Mouse (Mus musculus) midbrain, embryonic 10.5 days (tissue): ENCODE results near the gene Anapc15-ps. TPM values are rescaled to one million over a fixed set of nuclear protein-coding genes. Genes with fewer than 3 reads are reported as not detected.

Experiments
- DNase-seq: peaks from one replicate; pipeline ENCODE4 v3.0.0-alpha.2; 2017; ENCODE audit warnings: low spot score
- H3K27ac ChIP-seq: fragments of 300-500 bp; sonication (generic); replicated peaks from 2 replicates; pipeline ENCODE4 v1.5.1; 2016; ENCODE audit warnings: mild to moderate bottlenecking
- H3K27me3 ChIP-seq: fragments of 300-500 bp; sonication (generic); 2 replicates; pipeline ENCODE4 v1.6.1; 2016; ENCODE audit warnings: low read depth, mild to moderate bottlenecking; ENCODE audit not compliant: poor library complexity, severe bottlenecking
- H3K36me3 ChIP-seq: fragments of 300-500 bp; sonication (generic); 2 replicates; pipeline ENCODE4 v1.6.1; 2016; ENCODE audit warnings: mild to moderate bottlenecking, moderate library complexity
- H3K4me1 ChIP-seq: fragments of 300-500 bp; sonication (generic); 2 replicates; pipeline ENCODE4 v1.6.1; 2016
- H3K4me3 ChIP-seq: fragments of 300-500 bp; sonication (generic); 2 replicates; pipeline ENCODE4 v1.5.1; 2016; ENCODE audit warnings: mild to moderate bottlenecking, moderate library complexity
- H3K9me3 ChIP-seq: fragments of 300-500 bp; sonication (generic); replicated peaks from 2 replicates; pipeline ENCODE4 v1.6.1; 2016; ENCODE audit warnings: mild to moderate bottlenecking
- WGBS: fragments of 180-500 bp; shearing (Covaris S2); methylation state at CpG from one replicate; pipeline ENCODE4 v1.1.7; 2016; 5-methylcytosine and 5-hydroxymethylcytosine counted together
- polyA plus RNA-seq: library from polyadenylated mRNA; unstranded; fragments of >200 nt; fragmentation: Nextera tagmentation; extraction: Ambion mirVana; gene quantifications from 2 replicates; pipeline ENCODE4 v1.2.1, GENCODE M21; 2016

Anapc15-ps gene
- polyA plus RNA-seq, 1 experiment from 2014 or later, result not detected

GRCm38 (mm10) chr10:95686041-95686440 lies 12.8 kb upstream of the Anapc15-ps start:
- H3K27ac ChIP-seq, result peak overlapping the region; percentile 57; the same call in 1 of the 2 replicates
- H3K27me3 ChIP-seq, result no peaks in the 10 kb centered on the region
- H3K4me1 ChIP-seq, result peaks cover 30% of the 10 kb centered on the region
- DNase-seq, result no peak
- 93% methylated on average over 4 of the region's 4 CpGs for WGBS
- no peaks in the 10 kb centered on the region for H3K9me3 ChIP-seq
- no peaks in the 10 kb centered on the region for H3K36me3 ChIP-seq
- H3K4me3 ChIP-seq, result no peak overlapping the region

- no peaks in the 10 kb centered on the region for H3K36me3 ChIP-seq
- no peaks in the 10 kb centered on the region for H3K27me3 ChIP-seq
- H3K9me3 ChIP-seq, result no peaks in the 10 kb centered on the region
- WGBS, result 30% methylated on average over 15 of the region's 15 CpGs
- H3K4me3 ChIP-seq, result no peak overlapping the region
- peak overlapping the region; percentile 71 for H3K27ac ChIP-seq
- peak; percentile 70 for DNase-seq
- H3K4me1 ChIP-seq, result peaks cover 40% of the 10 kb centered on the region
Observed at GRCm38 (mm10) chr10:95684782-95685555, 11.7 kb upstream of the Anapc15-ps start.

GRCm38 (mm10) chr10:95684250-95684649 lies 11.0 kb upstream of the Anapc15-ps start:
- no peak for DNase-seq
- no peaks in the 10 kb centered on the region for H3K36me3 ChIP-seq
- WGBS, result 88% methylated on average over 4 of the region's 4 CpGs

GRCm38 (mm10) chr10:95683735-95684134 lies 10.5 kb upstream of the Anapc15-ps start:
- Histone ChIP-seq H3K4me3 (no peak overlapping the region), H3K27me3 (no peaks in the 10 kb centered on the region), H3K27ac (no peak overlapping the region), H3K36me3 (no peaks in the 10 kb centered on the region), H3K9me3 (no peaks in the 10 kb centered on the region), H3K4me1 (peaks cover 48% of the 10 kb centered on the region)
- 94% methylated on average over 3 of the region's 3 CpGs for WGBS
- no peak for DNase-seq

More at GRCm38 (mm10) chr10:95684250-95684649, 11.0 kb upstream of the Anapc15-ps start:
- peaks cover 47% of the 10 kb centered on the region for H3K4me1 ChIP-seq
- 0 out of 2 replicates have a peak overlapping the region, but pooled peaks have one; percentile 59 for H3K27ac ChIP-seq
- H3K9me3 ChIP-seq, result no peaks in the 10 kb centered on the region
- H3K27me3 ChIP-seq, result no peaks in the 10 kb centered on the region
- H3K4me3 ChIP-seq, result no peak overlapping the region

- no peak for DNase-seq
- Histone ChIP-seq H3K9me3 (no peaks in the 10 kb centered on the region), H3K4me1 (peaks cover 53% of the 10 kb centered on the region), H3K27me3 (no peaks in the 10 kb centered on the region; the same call in 1 of the 2 replicates), H3K4me3 (no peak overlapping the region), H3K36me3 (no peaks in the 10 kb centered on the region), H3K27ac (no peak overlapping the region)
- WGBS, result 84% methylated on average over 10 of the region's 10 CpGs
Observed at GRCm38 (mm10) chr10:95682964-95683363, 9.7 kb upstream of the Anapc15-ps start.

- 91% methylated on average over 9 of the region's 9 CpGs for WGBS
- DNase-seq, result no peak
- H3K36me3 ChIP-seq, result no peaks in the 10 kb centered on the region
- peaks cover 59% of the 10 kb centered on the region for H3K4me1 ChIP-seq
- H3K9me3 ChIP-seq, result no peaks in the 10 kb centered on the region
- no peak overlapping the region for H3K27ac ChIP-seq
- no peaks in the 10 kb centered on the region; the same call in 1 of the 2 replicates for H3K27me3 ChIP-seq
- no peak overlapping the region for H3K4me3 ChIP-seq
Observed at GRCm38 (mm10) chr10:95682091-95682740, 9.0 kb upstream of the Anapc15-ps start.

- H3K27me3 ChIP-seq, result no peaks in the 10 kb centered on the region; the same call in 1 of the 2 replicates
- DNase-seq, result no peak
- no peaks in the 10 kb centered on the region for H3K9me3 ChIP-seq
- peaks cover 63% of the 10 kb centered on the region for H3K4me1 ChIP-seq
- WGBS, result 87% methylated on average over 4 of the region's 4 CpGs
- no peaks in the 10 kb centered on the region for H3K36me3 ChIP-seq
- no peak overlapping the region for H3K27ac ChIP-seq
- H3K4me3 ChIP-seq, result no peak overlapping the region
Observed at GRCm38 (mm10) chr10:95681481-95681880, 8.2 kb upstream of the Anapc15-ps start.

- no peak for DNase-seq
- Histone ChIP-seq H3K36me3 (no peaks in the 10 kb centered on the region), H3K4me1 (peaks cover 60% of the 10 kb centered on the region), H3K4me3 (peak overlapping the region; percentile 43), H3K27ac (peak overlapping the region; percentile 79), H3K9me3 (no peaks in the 10 kb centered on the region), H3K27me3 (no peaks in the 10 kb centered on the region; the same call in 1 of the 2 replicates)
- WGBS, result 53% methylated on average over 7 of the region's 7 CpGs
Observed at GRCm38 (mm10) chr10:95681058-95681440, 7.8 kb upstream of the Anapc15-ps start.

- WGBS, result 46% methylated on average over 28 of the region's 28 CpGs
- peak overlapping the region; percentile 79 for H3K27ac ChIP-seq
- H3K9me3 ChIP-seq, result no peaks in the 10 kb centered on the region
- peak; percentile 63 for DNase-seq
- H3K27me3 ChIP-seq, result no peaks in the 10 kb centered on the region; the same call in 1 of the 2 replicates
- H3K4me1 ChIP-seq, result peaks cover 56% of the 10 kb centered on the region
- H3K4me3 ChIP-seq, result peak overlapping the region; percentile 43
- no peaks in the 10 kb centered on the region for H3K36me3 ChIP-seq
Observed at GRCm38 (mm10) chr10:95680153-95681057, 7.2 kb upstream of the Anapc15-ps start.

- Histone ChIP-seq H3K9me3 (no peaks in the 10 kb centered on the region), H3K27me3 (no peaks in the 10 kb centered on the region; the same call in 1 of the 2 replicates), H3K36me3 (no peaks in the 10 kb centered on the region), H3K27ac (no peak overlapping the region), H3K4me3 (no peak overlapping the region), H3K4me1 (peaks cover 50% of the 10 kb centered on the region)
- 84% methylated on average over 5 of the region's 5 CpGs for WGBS
- no peak for DNase-seq
Observed at GRCm38 (mm10) chr10:95679131-95679530, 5.9 kb upstream of the Anapc15-ps start.

- Histone ChIP-seq H3K9me3 (no peaks in the 10 kb centered on the region), H3K27me3 (no peaks in the 10 kb centered on the region; the same call in 1 of the 2 replicates), H3K36me3 (no peaks in the 10 kb centered on the region), H3K4me3 (no peak overlapping the region), H3K4me1 (peaks cover 50% of the 10 kb centered on the region), H3K27ac (no peak overlapping the region)
- no peak for DNase-seq
- WGBS, result 91% methylated on average over 2 of the region's 2 CpGs
Observed at GRCm38 (mm10) chr10:95678661-95679060, 5.4 kb upstream of the Anapc15-ps start.

GRCm38 (mm10) chr10:95678241-95678640 lies 5.0 kb upstream of the Anapc15-ps start:
- 87% methylated on average over 7 of the region's 7 CpGs for WGBS
- peak overlapping the region; percentile 1; the same call in 1 of the 2 replicates for H3K27ac ChIP-seq
- H3K4me3 ChIP-seq, result no peak overlapping the region

More at GRCm38 (mm10) chr10:95678241-95678640, 5.0 kb upstream of the Anapc15-ps start:
- Histone ChIP-seq H3K27me3 (no peaks in the 10 kb centered on the region; the same call in 1 of the 2 replicates), H3K4me1 (peaks cover 50% of the 10 kb centered on the region), H3K9me3 (0 out of 2 replicates have a peak, but pooled peaks cover under 1% of the 10 kb centered on the region), H3K36me3 (no peaks in the 10 kb centered on the region)
- no peak for DNase-seq
